Mouse (Mus musculus): ENCODE measurements at regions not wholly inside any gene's neighbourhood (a gene's known extent, or its start where the extent isn't known, plus 50 kb on each side); places are given as distances from the start of the nearest gene placed in this dataset.

DNA sequence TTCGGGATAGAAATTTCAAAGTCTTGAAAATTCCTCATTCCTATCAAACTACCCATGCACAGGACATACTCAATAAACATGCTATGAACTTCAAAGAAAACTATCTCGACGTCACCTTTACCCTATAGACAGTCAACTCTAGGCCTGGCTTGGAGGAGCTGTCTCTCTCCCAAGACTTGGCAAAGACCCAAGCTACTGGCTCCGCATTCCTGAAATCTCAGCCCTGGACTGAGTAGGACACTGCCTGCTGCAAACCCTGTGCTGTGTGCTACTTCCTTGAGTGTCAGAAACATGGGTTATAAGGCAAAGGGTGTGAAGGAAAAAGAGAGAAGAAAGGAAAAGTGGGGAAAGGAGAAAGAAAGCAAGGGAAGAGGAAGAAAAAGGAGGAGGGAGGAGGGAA is 296.6 kb upstream of the Zfp462 start:
- no peak for TF ChIP-seq POLR2A (IDR thresholded peaks at IDR 0.05; ENCODE audit: control insufficient read depth in 1 of 2, insufficient read depth in 1 of 2, low read depth in 1 of 2, low read length in 2 of 2, poor library complexity in 1 of 2)
- TF ChIP-seq UBTF (IDR thresholded peaks at IDR 0.05; ENCODE audit: borderline replicate concordance, insufficient read depth, low read depth, low read length): no peak
- TF ChIP-seq RAD21 (IDR thresholded peaks at IDR 0.05; ENCODE audit: low read depth, low read length): no peak
- TF ChIP-seq EP300 (IDR thresholded peaks at IDR 0.05; ENCODE audit: low read depth in 1 of 2, low read length in 2 of 2): no peak
- no peak for TF ChIP-seq MEF2A (IDR thresholded peaks at IDR 0.05; ENCODE audit: extremely low read depth, insufficient replicate concordance, low read depth, low read length, poor library complexity, severe bottlenecking)
- no peak for TF ChIP-seq JUND (IDR thresholded peaks at IDR 0.05; ENCODE audit: low read depth, low read length)
- TF ChIP-seq CTCF (IDR thresholded peaks at IDR 0.05 in 2 of 3, conservative IDR thresholded peaks at IDR 0.05 in 1 of 3; ENCODE audit: control insufficient read depth in 1 of 3, insufficient read depth in 1 of 3, low read depth in 2 of 3, low read length in 3 of 3, poor library complexity in 1 of 3, severe bottlenecking in 1 of 3): no peak
- no peak for TF ChIP-seq USF1 (IDR thresholded peaks at IDR 0.05; ENCODE audit: low read depth, low read length)
- no peak for TF ChIP-seq TAL1 (IDR thresholded peaks at IDR 0.05; ENCODE audit: low read length)
